Mouse (Mus musculus) liver, postnatal 0 days (tissue): ENCODE measurements around the gene Tomm70a.

Experiments
- CTCF ChIP-seq: sonication (generic); IDR thresholded peaks from 2 replicates; pipeline ENCODE4 v1.5.1; 2016; ENCODE audit warnings: antibody characterized with exemption, low read depth
- EP300 ChIP-seq: IDR thresholded peaks from 2 replicates; pipeline ENCODE4 v1.6.1; 2016; ENCODE audit warnings: antibody characterized with exemption, low read depth, mild to moderate bottlenecking

GRCm38 (mm10) chr16:57120913-57121815, at the start of gene Tomm70a:
- TF ChIP-seq CTCF (no peak), EP300 (peak; percentile 39; the same call in 1 of the 2 replicates)
